Mouse (Mus musculus) frontal cortex, postnatal 36 days (tissue): Measurements from ENCODE around the gene Klk13.
"Not testable (repeated sequence)": the region's sequence is repeated elsewhere in the genome, so short reads cannot be mapped to it uniquely, and the experiment has no call there.

Source experiments
- DNase-seq, 2 experiments: peaks; one replicate each; pipeline ENCODE4 v3.0.0; 2022; ENCODE audit warnings: low spot score in 2 of 2

Gene Klk13

DNA sequence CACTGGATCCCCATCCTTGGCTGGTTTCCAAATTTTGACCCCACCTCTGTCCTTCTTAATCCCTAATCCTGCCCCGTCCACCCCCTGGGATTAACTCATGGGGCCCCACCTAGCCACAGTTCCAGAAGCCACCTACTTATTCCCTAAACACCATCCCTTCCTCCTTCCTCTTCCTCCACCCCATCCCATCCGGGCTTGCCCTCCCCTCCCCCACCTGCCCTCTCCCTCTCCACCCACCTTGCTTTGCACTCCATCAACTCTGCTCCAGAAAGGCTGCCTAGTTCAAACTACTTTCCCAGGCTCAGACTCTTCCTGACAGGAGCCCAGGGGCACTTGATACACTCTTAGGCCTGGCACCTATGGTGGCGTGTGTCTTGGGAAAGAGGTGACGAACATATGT is at the start of gene Klk13:
Klk13 (plus strand) TSS at position 301 of the 400 bp plus-strand sequence.
- no peak for DNase-seq

DNA sequence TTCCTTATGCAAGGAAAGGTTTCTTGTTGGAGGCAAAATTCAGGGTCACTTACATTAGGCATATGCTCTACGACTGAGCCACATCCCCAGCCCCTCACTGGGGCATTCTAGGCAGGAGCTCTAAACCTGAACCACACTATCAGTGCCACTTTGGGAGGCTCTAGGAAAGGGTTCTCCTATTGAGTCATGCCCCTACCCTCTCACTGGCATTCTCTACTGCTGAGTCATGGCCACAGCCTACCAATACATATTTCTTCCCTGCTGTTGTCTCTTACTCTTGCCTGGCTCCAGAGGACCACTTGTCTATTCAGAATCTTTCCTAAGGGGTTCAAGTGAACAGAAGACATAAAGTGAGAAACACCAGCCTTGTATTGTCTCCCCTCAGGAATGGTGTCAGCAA is 49.6 kb upstream of the Klk13 start:
- no peak for DNase-seq

DNA sequence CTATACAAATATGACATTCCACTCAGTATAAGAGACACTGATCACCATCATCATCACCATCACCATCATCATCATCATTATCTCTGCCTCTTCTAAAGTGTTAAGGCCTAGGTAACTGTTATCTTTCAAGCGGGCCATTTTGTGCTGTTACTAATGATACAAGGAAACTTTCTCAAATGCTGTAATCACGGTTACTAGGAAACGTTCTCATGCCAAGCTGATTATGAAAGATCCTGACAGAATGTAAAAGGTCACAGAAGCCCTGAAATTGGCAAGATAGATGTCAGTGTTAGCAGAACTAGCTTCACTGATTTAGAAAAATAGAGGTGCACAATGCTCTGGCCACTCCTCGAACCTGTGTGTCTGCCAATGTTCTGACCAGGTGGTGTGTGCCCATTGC is 45.1 kb upstream of the Klk13 start:
- DNase-seq: not testable (repeated sequence)

DNA sequence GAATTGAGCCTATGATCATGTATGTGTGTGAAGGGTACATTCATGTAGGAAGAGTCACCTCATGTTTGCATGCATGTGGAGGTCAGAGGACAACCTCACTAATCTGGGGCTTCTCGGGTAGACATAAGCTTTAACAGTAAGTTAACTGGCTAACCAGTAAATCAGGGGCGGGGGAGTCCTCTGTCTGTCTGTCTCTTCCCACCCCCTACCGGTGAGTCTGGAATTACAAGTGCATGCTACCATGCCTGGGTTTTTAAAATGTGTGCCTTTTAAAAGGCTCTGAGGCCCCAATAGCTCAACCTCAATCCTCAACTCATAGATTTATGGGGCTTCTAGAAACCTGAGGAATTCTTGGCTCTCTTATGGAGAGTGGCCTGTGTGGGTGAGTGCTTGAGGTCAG is 43.8 kb upstream of the Klk13 start:
- DNase-seq: no peak

DNA sequence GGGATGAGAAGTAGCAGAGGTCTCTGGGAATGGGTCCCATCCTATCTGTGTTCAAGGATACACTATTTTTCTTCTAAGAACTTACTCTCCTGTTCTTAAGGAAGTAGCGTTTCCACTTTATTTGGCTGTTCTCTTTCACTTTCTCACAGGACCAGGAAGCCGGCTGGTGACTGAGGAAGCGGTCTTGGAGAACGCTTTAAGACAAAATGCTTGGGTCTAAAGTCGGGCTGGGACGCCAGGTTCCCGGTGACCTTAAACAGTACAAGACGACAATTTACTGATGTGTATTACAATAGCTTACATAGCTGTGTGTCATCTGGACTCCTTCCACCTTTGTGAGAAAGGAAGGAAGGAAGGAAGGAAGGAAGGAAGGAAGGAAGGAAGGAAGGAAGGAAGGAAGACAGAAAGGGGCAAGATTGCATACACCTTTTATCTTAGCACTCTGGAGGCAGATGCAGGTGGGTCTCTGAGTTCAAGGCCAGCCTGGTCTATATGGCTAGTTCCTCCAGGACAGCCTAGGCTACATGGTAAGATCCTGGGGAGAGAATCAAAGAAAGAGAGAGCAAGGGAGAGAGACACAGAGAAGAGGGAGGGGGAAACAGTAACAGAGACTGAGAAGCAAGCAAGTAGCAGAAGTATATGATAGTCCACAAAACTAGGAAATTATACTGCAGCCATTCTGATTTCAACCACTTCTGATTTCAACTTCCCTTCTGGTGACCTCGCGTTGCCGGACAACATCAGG is 41.1 kb upstream of the Klk13 start:
- no peak for DNase-seq

DNA sequence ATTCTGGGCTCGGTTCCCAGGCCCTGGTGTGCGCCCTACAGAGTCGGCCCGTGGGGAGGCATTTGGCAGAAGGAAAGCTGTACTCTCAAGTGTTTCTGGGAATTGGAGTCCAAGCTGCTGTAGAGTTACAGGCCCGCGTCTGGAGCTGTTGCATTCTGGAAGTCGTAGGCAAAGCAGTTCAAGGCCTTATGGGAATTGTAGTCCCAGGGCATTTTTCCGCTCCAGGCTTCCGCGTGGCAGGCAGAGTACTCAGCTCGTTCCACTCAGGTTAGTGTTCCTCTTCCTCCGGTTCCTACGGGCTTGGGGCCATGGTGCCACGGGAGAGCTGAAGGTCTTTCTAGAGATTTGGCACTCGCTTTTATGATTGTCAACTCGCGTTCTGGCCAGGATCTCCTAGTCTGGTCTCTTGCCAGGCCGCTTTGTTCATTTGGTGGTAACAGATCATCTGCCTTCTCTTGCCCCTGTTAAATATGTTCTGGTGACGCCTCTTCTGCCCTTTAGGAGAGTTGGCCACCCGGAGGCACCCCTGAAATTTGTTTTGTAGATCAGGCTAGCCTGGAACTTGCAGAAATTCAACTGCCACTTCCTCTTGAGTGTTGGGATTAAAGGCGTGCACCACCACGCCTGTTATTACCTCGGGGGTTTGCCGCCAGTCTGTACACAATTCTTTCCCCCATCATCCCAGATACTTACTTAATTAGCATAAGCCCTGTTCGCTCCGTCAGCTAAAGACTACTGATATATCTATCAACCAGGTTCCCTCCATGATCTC is 40.4 kb upstream of the Klk13 start, which contains the start of gene Ctu1:
Ctu1 (plus strand) TSS at position 208 of the 772 bp plus-strand sequence.
- DNase-seq: peak; percentile 89 to 96

DNA sequence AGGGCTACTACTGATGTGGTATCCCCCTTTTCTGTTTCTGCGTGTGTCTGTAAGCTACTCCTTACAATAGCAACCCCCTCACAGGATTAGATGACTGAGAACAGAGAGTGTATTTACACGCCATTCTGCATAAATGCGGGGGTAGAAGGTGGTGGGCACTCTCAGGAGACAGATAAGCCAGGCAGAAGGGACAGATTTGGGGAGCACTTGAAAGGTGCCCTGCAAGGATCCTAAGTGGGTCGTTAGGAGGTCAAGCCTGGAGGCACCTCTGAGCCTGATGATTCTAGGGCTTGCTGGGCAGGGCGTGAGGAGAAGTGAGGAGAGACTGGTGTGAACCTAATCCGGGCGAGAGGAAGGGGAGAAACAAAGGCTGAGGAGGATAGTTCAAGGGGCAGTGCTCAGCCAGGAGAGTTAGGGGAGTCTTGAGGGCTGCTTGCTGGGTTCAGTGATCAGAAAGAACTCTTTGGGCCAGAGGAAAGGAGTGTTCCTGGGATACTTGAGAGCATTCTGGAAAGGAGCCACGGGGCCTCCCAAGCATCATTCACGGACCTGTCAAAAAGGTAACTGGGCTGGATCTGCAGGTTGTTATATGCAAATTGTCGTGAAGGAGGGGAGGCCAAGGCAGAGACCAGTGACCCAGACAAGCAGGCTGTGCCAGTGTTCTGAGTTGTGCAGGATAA is 39.6 kb upstream of the Klk13 start:
- DNase-seq: no peak

DNA sequence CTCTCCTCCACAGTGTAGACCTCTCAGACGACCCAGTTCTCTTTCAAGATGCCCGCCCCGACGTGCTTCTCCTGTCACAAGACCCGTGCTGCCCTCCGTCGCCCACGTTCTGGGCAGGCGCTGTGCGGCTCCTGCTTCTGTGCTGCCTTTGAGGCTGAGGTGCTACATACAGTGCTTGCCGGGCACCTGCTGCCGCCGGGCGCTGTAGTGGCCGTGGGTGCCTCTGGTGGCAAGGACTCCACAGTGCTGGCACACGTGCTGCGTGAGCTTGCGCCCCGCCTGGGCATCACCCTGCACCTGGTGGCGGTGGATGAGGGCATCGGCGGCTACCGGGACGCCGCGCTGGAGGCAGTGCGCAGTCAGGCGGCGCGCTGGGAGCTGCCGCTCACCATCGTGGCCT is 37.3 kb upstream of the Klk13 start:
- no peak for DNase-seq

DNA sequence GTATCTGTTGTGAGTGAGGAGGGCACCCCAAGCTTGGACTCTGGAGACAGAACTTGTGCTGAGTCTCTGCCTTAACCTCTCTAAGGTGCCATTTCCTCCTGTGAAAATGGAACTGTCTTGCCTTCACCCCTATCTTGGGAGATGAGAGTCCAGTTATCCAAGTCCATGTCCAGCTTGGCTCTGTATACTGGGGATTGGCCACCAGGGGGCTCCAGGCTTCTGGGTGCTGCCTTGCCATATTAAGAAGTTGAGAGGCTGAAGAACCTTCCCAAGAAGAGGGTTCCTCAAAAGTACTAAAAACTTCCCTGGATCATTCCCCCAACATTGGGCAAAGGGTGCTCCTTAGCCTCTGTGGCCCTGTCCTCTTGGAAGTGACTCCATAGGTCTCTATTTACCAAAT is 33.9 kb upstream of the Klk13 start:
- DNase-seq: peak in 1 of 2 experiments; percentile 44

DNA sequence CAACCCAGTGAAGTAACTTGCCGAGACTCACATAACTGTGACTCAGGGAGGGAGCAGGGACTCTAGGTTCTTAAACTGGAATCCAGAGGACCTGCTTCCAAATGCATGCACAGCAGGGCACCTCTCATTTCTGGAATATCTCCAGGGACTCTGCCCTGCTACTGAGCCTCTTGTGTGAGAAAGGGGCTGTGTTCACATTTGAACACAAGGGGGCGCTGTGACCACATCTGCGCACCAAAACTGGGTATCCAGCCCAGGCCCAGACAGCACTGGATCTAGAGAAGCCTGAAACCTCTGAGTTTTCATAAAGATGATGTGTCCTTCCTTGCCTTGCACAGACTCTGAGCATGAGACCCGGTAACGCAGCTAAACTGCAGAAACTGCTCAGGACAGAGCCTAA is 31.4 kb upstream of the Klk13 start:
- peak; percentile 60 to 68 for DNase-seq

DNA sequence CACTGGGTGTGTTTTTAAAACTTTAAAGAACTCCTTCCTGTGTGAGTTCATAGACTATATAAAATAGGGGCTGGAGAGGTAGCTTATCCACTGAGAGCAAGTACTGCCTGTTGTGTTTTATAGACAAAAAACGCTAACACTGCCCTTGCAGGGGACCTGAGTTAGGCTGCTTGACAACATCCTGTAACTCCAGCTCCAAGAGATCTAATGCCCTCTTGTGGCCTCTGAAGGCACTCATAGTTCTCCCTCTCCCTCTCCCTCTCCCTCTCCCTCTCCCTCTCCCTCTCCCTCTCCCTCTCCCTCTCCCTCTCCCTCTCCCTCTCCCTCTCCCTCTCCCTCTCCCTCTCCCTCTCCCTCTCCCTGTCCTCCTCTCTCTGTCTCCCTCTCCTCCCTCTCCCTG is 29.9 kb upstream of the Klk13 start:
- DNase-seq: not testable (repeated sequence)

DNA sequence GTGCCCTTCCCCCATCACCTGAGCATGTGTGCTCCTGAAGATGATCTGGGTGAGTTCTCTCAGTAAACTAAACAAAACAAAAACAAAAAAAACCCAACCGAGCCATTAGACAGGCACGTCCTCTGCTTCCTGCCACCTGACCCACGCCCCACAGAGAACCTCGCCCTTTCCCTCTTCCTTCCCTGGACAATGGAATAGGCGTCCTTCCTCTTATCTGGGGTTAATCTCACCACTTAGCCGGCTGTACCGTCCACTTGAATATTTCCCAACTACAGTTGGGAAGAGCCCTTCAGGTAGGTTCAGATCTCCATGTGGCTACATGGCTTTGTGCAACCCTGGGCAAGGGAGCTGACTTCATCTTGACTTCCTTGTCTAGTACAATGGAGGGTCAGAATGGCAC is 27.3 kb upstream of the Klk13 start:
- no peak for DNase-seq

DNA sequence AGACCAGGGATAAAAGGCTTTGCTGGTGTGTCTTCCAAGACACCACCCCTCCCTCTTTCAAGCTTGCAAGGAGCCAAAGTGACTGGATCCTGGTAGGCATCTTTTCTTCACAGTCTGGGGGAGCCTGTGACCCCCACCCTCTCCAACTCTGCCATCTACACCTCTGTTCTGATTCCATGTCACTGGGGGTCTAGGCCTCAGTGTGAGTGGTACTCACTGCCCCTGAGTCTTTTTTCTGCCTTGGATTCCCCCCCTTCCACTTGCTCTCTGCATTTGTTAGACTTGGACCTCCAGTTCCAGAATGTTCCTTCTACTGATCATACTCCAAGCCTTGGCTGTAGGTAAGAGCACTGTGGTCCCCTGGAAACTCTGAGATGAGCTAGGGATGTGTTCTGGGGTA is 22.2 kb upstream of the Klk13 start, which contains the start of gene Klk14:
Klk14 (plus strand) TSS at position 301 of the 400 bp plus-strand sequence.
- no peak for DNase-seq

DNA sequence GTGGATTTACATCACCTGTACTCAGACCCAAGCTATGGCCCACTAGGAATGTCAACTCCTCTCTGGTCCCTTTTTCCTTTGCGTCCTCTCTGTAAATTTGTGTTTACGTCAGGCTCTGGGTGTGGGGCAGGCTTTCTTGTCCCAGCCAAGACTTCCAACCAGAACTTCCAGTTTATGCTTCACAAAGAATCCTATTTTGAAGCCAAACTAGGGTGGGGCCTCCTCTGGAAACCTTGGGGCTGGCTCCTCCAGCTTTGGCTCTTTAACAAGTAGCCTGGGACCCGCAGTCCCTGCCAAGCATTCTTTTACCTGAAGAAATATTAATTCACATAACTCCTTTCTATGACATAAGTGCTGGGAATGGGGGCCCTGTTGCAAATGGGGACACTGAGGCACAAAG is 2.3 kb upstream of the Klk13 start:
- no peak for DNase-seq

DNA sequence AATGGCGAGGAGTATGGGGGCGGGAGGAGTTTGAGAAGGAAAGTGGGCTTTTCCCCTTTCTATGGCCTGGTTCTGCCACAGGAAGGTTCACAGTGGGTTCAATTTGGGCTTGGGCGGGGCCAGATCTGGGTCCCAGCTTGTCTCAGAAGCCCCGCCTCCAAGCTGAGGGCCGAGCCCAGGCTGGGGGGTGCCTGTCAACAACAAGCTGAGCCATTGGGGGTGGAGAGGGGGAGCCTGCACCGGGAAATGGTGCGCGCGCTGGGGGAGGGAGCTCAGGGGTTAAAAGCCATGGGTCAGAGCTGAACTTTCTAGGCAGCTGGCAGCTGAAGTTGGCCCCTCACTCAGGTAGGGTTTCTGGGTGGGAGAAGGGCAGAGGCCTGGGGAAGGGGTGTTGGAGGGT is 550 bp downstream of the Klk13 start:
- DNase-seq: no peak

DNA sequence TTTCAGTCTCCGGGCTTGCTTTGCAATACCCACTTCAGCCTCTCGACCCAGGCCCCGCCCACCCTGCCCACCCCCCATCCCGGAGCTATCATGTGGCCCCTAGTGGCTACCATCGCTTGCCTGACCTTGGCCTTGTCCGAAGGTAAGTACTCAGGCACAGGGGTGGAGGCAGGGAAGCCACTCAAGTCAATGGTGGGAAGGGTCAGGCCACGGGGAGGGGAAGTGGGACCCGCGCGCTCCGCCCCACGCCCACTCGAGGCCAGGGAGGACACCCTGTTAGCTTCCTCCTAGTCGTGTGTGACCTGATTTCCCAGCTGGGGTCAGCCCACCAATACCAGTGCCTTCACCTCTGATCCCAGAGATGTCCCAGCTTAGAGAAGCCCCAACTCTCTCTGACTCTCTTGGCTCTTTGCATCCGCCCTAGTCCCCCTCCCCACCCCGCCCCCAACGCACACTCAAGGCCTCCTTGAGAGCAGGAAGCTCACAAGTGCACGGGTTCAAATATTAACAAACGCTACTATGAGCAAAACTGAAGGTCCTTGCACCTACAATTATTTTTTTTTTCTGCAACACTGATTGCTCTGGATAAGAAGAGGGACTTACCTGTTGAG is 1.5 kb downstream of the Klk13 start:
- DNase-seq: no peak

DNA sequence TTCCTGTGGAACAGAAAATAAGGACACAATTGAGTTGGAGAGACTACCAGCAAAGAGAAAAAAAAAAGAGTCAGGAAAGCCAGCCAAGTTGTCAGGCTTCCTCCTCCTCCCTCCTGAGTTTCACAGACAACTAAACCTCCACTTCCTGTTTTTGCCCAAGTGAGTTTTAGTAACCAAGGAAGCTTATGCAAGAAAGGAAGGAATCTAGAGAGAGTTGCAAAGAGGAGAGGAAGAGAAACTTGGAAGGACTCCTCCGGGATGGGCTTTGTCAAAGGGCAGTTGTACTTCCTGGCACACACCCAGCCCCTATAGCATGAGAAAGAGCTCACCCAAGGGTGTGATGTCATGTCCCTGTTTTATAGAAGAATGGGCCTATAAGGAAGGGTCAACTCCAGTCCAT is 35.4 kb downstream of the Klk13 start:
- DNase-seq: peak; percentile 4 to 19

DNA sequence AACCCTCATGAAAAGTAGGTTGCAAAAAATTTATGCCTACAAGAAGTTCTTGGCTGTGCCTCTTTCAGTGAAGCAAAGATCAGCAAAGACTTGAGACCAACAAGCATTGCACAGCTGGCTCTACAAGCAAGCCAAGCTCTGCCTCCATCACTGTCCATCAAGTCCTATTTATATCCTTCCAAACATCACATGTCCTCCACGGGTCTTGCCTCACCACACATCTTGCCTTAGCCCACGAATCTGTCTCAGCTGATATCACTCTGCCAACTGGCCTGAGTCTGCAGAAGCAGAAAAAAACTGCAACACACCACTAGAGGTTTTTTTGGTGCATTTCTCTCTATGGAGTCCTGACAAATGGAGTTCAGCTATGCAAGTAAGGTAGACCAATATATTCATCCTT is 40.4 kb downstream of the Klk13 start:
- DNase-seq: no peak

DNA sequence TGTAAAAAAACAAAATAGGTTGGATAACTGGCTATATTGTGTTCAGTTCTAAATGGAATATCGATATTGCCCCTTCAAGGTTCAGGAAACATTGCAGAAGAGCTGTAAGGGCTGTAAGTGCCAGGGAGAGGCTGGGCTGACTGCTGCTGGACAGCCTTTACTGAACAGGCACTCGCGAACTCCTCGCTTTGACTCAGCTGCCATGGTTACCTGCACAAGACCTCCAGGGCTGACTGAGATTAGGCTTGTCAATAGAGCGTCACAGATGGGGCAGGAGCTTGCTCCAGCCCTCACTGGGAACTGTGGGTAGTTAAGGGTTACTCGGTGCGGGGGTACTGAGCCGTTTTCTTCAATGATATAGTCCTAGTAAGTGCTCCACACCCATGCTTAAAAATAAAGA is 54.1 kb downstream of the Klk13 start:
- no peak for DNase-seq

DNA sequence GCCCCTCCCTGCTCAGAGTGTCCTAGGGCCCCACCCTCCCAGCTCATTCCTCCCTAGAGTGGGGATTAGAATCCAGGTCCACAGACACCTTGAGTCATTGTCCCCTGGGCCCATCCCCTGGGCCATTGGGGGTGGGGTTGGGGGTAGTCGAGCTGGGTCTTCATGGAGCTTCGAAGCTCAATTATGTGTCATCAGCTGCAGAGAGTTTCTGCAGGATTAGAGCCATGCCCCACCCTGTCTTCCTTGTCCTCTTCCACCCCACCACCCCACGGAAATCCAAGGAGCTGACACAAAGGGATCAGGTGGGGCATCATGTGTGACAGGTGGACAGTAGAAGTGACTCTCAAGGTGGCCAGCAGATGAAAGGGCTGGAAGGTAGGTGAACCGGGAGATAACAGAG is 56.2 kb downstream of the Klk13 start, which contains the start of gene Klk12:
Klk12 (plus strand) TSS at position 301 of the 400 bp plus-strand sequence.
- no peak for DNase-seq

DNA sequence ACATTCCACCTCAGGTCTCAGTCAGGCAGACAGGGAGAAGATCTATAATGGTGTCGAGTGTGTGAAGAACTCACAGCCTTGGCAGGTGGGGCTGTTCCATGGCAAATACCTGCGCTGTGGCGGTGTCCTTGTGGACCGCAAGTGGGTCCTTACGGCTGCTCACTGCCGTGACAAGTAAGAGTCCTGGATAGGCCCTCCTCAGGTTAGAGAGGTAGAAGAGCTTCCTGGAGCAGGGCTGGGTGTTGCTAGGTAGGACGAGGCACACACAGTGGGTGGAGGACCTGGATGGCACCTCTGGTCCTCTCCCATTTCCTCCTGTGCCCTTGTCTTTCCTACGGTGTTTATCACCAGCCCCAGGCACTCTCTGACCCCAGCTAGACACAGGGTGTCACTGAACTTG is 57.3 kb downstream of the Klk13 start:
- no peak for DNase-seq

DNA sequence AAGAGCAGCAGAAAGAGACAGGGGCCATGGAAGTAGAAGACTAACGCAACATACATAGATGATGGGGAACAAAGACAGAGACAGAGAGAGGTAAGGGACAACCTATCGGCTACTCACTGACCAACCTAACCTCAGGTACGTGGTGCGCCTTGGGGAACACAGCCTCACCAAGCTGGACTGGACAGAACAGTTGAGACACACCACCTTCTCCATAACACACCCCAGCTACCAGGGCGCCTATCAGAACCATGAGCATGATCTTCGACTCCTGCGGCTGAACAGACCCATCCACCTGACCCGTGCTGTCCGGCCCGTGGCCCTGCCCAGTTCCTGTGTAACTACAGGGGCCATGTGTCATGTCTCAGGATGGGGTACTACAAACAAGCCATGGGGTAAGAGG is 58.3 kb downstream of the Klk13 start:
- no peak for DNase-seq
